Mouse (Mus musculus) heart, adult 2 months (tissue): ENCODE data around the gene Fnbp1. TPM values are rescaled to one million over a fixed set of nuclear protein-coding genes. Genes with fewer than 3 reads are reported as not detected.
"Not testable (repeated sequence)": the region's sequence is repeated elsewhere in the genome, so short reads cannot be mapped to it uniquely, and the experiment has no call there.

ENCODE experiments used
- DNase-seq, 2 experiments: peaks; one replicate each; pipeline ENCODE4 v3.0.0; 2021
- H3K27ac ChIP-seq: fragments of 200-600 bp; 2 replicates; pipeline ENCODE4 v1.8.1; 2022
- H3K27me3 ChIP-seq: fragments of 200-500 bp; 2 replicates; pipeline ENCODE4 v1.6.1; 2012; ENCODE audit warnings: mild to moderate bottlenecking, low read length, inconsistent platforms, mixed read lengths; ENCODE audit not compliant: control insufficient read depth, insufficient read depth
- H3K36me3 ChIP-seq: fragments of 200-500 bp; 2 replicates; pipeline ENCODE4 v1.6.1; 2012; ENCODE audit warnings: low read length, inconsistent platforms; ENCODE audit not compliant: control insufficient read depth, insufficient read depth
- H3K4me1 ChIP-seq: fragments of 200-500 bp; 2 replicates; pipeline ENCODE4 v1.6.1; 2011; ENCODE audit warnings: low read length; ENCODE audit not compliant: control insufficient read depth, insufficient read depth
- H3K4me3 ChIP-seq: fragments of 200-600 bp; 2 replicates; pipeline ENCODE4 v1.8.1; 2022
- H3K79me2 ChIP-seq: fragments of 200-500 bp; replicated peaks from 2 replicates; pipeline ENCODE4 v1.6.1; 2012; ENCODE audit warnings: mild to moderate bottlenecking, inconsistent platforms, low read length, moderate library complexity, mixed read lengths; ENCODE audit not compliant: control insufficient read depth, insufficient read depth
- H3K9ac ChIP-seq: fragments of 200-500 bp; 2 replicates; pipeline ENCODE4 v1.6.1; 2012; ENCODE audit warnings: low read depth, mild to moderate bottlenecking, control low read depth, inconsistent platforms, low read length, mixed read lengths
- CTCF ChIP-seq: fragments of 200-600 bp; IDR thresholded peaks from 2 replicates; pipeline ENCODE4 v1.8.1; 2022; ENCODE audit warnings: antibody characterized with exemption, mild to moderate bottlenecking, moderate library complexity
- EP300 ChIP-seq: fragments of 200-500 bp; IDR thresholded peaks from 2 replicates; pipeline ENCODE4 v1.6.1; 2011; ENCODE audit warnings: low read depth, low read length, control low read depth; ENCODE audit not compliant: insufficient read depth
- POLR2A ChIP-seq: fragments of 200-500 bp; IDR thresholded peaks from 2 replicates; pipeline ENCODE4 v1.6.1; 2011; ENCODE audit warnings: mild to moderate bottlenecking, low read depth, low read length, control low read depth; ENCODE audit not compliant: insufficient read depth
- WGBS: fragments of 180-500 bp; shearing (Covaris S2); methylation state at CpG from one replicate; pipeline ENCODE4 v1.1.7; 2018; 5-methylcytosine and 5-hydroxymethylcytosine counted together
- intact Hi-C: fragments of 180-260 bp; cut with DNase I; formaldehyde crosslinking; loops from one replicate; pipeline ENCODE4 v1.15.1; 2025
- polyA plus RNA-seq: library from polyadenylated mRNA; depleted of rRNA; stranded (reverse); fragments of >200 nt; gene quantifications from 2 replicates; pipeline ENCODE4 v1.2.3, GENCODE M21; 2012
- total RNA-seq, 2 experiments: library from RNA; stranded (reverse); gene quantifications; 2 replicates each; pipeline ENCODE4 v1.2.3; 2021

Gene Fnbp1
- total and polyA plus RNA-seq, 3 experiments = 40.3 to 53.6 (median 49.0) TPM

- H3K36me3 ChIP-seq = peaks cover 9% of the 10 kb centered on the region; the same call in 1 of the 2 replicates
- H3K9ac ChIP-seq = no peak overlapping the region
- no peaks in the 10 kb centered on the region for H3K27me3 ChIP-seq
- intact Hi-C loops = no loop called here
- peaks cover 16% of the 10 kb centered on the region for H3K4me1 ChIP-seq
- TF ChIP-seq EP300 (no peak), POLR2A (no peak), CTCF (no peak)
- WGBS = 80% methylated on average over 6 of the region's 6 CpGs
- peak overlapping the region; percentile 23 for H3K27ac ChIP-seq
- no peaks in the 10 kb centered on the region for H3K79me2 ChIP-seq
- no peak for DNase-seq
- H3K4me3 ChIP-seq = no peak overlapping the region
Measured at GRCm38 (mm10) chr2:31170164-31170563, 28.4 kb upstream of the Fnbp1 start.

GRCm38 (mm10) chr2:31169001-31169400, 27.2 kb upstream of the Fnbp1 start:
- peak; percentile 53 to 74 for DNase-seq
- H3K4me3 ChIP-seq = no peak overlapping the region
- no peak overlapping the region for H3K9ac ChIP-seq
- peaks cover under 1% of the 10 kb centered on the region; the same call in 1 of the 2 replicates for H3K79me2 ChIP-seq
- TF ChIP-seq EP300 = peak; percentile 97
- TF ChIP-seq POLR2A = 0 out of 2 replicates have a peak, but pooled peaks have one; percentile 15
- no peak for TF ChIP-seq CTCF
- H3K36me3 ChIP-seq = peaks cover 9% of the 10 kb centered on the region; the same call in 1 of the 2 replicates
- intact Hi-C loops = no loop called here
- H3K27ac ChIP-seq = peak overlapping the region; percentile 49
- 50% methylated on average over 10 of the region's 10 CpGs for WGBS
- H3K4me1 ChIP-seq = peaks cover 21% of the 10 kb centered on the region
- no peaks in the 10 kb centered on the region for H3K27me3 ChIP-seq

GRCm38 (mm10) chr2:31167571-31167970, 25.8 kb upstream of the Fnbp1 start:
- 98% methylated on average over 2 of the region's 2 CpGs for WGBS
- H3K4me1 ChIP-seq = peaks cover 25% of the 10 kb centered on the region
- H3K27ac ChIP-seq, H3K27me3 ChIP-seq, H3K36me3 ChIP-seq, H3K4me3 ChIP-seq, H3K9ac ChIP-seq, DNase-seq, intact Hi-C loops, H3K79me2 ChIP-seq: not testable (repeated sequence)

GRCm38 (mm10) chr2:31165529-31165928, 23.7 kb upstream of the Fnbp1 start:
- intact Hi-C loops = no loop called here
- H3K27ac ChIP-seq = peak overlapping the region; percentile 77
- peak in 1 of 2 experiments; percentile 20 for DNase-seq
- H3K79me2 ChIP-seq = peaks cover 2% of the 10 kb centered on the region; the same call in 1 of the 2 replicates
- H3K36me3 ChIP-seq = peaks cover 7% of the 10 kb centered on the region; the same call in 1 of the 2 replicates
- H3K27me3 ChIP-seq = no peaks in the 10 kb centered on the region
- H3K4me3 ChIP-seq = no peak overlapping the region
- WGBS = 27% methylated on average over 4 of the region's 4 CpGs
- peak overlapping the region; percentile 9; the same call in 1 of the 2 replicates for H3K9ac ChIP-seq
- peaks cover 20% of the 10 kb centered on the region for H3K4me1 ChIP-seq
- no peak for TF ChIP-seq POLR2A
- TF ChIP-seq EP300 = no peak
- no peak for TF ChIP-seq CTCF

- TF ChIP-seq POLR2A (no peak), EP300 (0 out of 2 replicates have a peak, but pooled peaks have one; percentile 36)
- H3K36me3 ChIP-seq = peaks cover 7% of the 10 kb centered on the region; the same call in 1 of the 2 replicates
- H3K9ac ChIP-seq = peak overlapping the region; percentile 9; the same call in 1 of the 2 replicates
- DNase-seq = peak; percentile 60 to 63
- 11% methylated on average over 5 of the region's 5 CpGs for WGBS
- H3K79me2 ChIP-seq = peaks cover 2% of the 10 kb centered on the region; the same call in 1 of the 2 replicates
- H3K27me3 ChIP-seq = no peaks in the 10 kb centered on the region
- H3K27ac ChIP-seq = peak overlapping the region; percentile 77
- H3K4me3 ChIP-seq = no peak overlapping the region
- intact Hi-C loops = no loop called here
- H3K4me1 ChIP-seq = peaks cover 20% of the 10 kb centered on the region
Measured at GRCm38 (mm10) chr2:31164841-31165455, 23.1 kb upstream of the Fnbp1 start.

- H3K4me3 ChIP-seq = no peak overlapping the region
- 60% methylated on average over 11 of the region's 11 CpGs for WGBS
- H3K36me3 ChIP-seq = no peaks in the 10 kb centered on the region
- no peaks in the 10 kb centered on the region for H3K27me3 ChIP-seq
- H3K27ac ChIP-seq = peak overlapping the region; percentile 12; the same call in 1 of the 2 replicates
- TF ChIP-seq CTCF = no peak
- TF ChIP-seq POLR2A = no peak
- TF ChIP-seq EP300 = no peak
- no peak overlapping the region for H3K9ac ChIP-seq
- no peak for DNase-seq
- H3K4me1 ChIP-seq = peaks cover 15% of the 10 kb centered on the region
- intact Hi-C loops = no loop called here
- peaks cover 4% of the 10 kb centered on the region; the same call in 1 of the 2 replicates for H3K79me2 ChIP-seq
Measured at GRCm38 (mm10) chr2:31163361-31164118, 21.7 kb upstream of the Fnbp1 start.
